Mouse (Mus musculus): Measurements from ENCODE around the gene Cnksr3. TPM values are rescaled to one million over a fixed set of nuclear protein-coding genes. Genes with fewer than 3 reads are reported as not detected.

Gene Cnksr3
- polyA plus RNA-seq, 1 experiment from 2014 or later = 2.7 TPM

DNA sequence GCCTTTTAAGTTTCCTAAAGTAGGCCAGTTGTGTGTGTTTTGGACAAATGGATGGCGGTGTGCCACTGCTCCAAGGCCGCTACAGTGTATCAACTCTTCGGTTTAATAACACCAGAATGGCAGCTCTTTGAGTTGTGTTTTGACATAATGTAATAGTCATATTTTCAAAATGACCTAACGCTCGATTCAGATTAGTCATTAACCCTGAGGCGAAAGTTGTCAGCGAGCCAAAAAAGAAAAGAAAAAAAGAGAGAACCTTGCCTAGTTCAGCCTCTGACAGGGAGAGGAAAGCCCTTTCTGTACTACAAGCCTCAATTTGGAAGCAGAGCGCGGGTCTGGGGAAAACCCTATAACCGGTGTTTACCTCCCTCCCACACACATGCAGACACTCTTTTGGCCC is 500 bp upstream of the Cnksr3 start:
- H3K4me1 ChIP-seq (ENCODE audit: control insufficient read depth, insufficient read depth, low read length) = 0 out of 2 replicates have a peak, but pooled peaks cover 16% of the 10 kb centered on the region
- H3K9me3 ChIP-seq (ENCODE audit: control insufficient read depth, low read length) = no peaks in the 10 kb centered on the region
- no peaks in the 10 kb centered on the region for H3K36me3 ChIP-seq (ENCODE audit: control insufficient read depth, insufficient read depth, low read length)
- H3K4me3 ChIP-seq (replicated peaks; ENCODE audit: low read depth, low read length) = peak overlapping the region; percentile 77
- H3K9ac ChIP-seq (replicated peaks; ENCODE audit: low read length) = peak overlapping the region; percentile 43
- peak overlapping the region; percentile 99 for H3K4me2 ChIP-seq (ENCODE audit: low read length)
- 26% methylated on average over 10 of the region's 10 CpGs for WGBS
- H3K27ac ChIP-seq (replicated peaks; ENCODE audit: low read depth, low read length) = 0 out of 2 replicates have a peak overlapping the region, but pooled peaks have one; percentile 8
- DNase-seq (peak; percentile 55), ATAC-seq (ENCODE audit: low FRiP score, low TSS enrichment) (peak; percentile 28; the same call in 1 of the 2 replicates)
- no peaks in the 10 kb centered on the region for H3K27me3 ChIP-seq (ENCODE audit: control insufficient read depth, insufficient read depth, low read length)

DNA sequence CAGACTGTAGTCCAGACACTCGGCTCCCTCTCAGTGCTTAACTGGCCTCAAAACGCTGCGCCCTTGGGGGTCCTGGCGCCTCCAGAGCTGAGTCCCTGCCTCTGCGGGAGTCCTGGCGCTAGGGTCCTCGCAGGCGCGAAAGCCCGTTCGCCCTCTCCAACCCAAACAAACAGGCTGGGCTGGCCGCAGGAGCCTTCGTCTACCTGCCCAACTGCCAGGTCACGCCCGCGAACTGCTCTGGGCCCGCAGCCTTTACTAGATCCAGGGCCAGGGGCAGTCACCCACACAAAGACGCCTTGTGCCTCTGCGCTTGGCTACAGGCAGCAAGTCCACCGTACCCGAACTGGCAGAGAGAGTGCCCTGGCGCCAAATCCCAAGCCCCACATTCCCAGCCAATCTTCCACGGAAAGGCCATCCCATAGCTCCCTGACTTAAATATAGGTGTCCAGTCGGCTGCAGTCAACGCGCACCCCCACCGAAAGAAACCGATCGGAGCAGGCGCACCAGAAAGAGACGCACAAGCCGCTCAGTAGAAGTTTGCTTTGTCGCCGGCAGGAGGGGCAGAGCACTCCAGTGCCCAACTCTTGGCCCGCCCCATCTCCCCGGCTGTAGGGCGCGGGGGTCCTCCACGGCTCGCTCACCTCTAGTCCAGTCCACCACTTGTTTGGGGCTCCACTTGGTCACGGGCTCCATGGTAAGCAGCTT is 894 bp downstream of the Cnksr3 start:
- peak overlapping the region; percentile 57 for H3K9ac ChIP-seq (replicated peaks; ENCODE audit: low read length)
- WGBS = under 1% methylated on average over 41 of the region's 41 CpGs
- no peaks in the 10 kb centered on the region for H3K27me3 ChIP-seq (ENCODE audit: control insufficient read depth, insufficient read depth, low read length)
- no peaks in the 10 kb centered on the region for H3K9me3 ChIP-seq (ENCODE audit: control insufficient read depth, low read length)
- peak overlapping the region; percentile 77 for H3K4me3 ChIP-seq (replicated peaks; ENCODE audit: low read depth, low read length)
- H3K4me1 ChIP-seq (ENCODE audit: control insufficient read depth, insufficient read depth, low read length) = 0 out of 2 replicates have a peak, but pooled peaks cover 16% of the 10 kb centered on the region
- no peaks in the 10 kb centered on the region for H3K36me3 ChIP-seq (ENCODE audit: control insufficient read depth, insufficient read depth, low read length)
- DNase-seq = peak; percentile 80
- H3K27ac ChIP-seq (replicated peaks; ENCODE audit: low read depth, low read length) = 0 out of 2 replicates have a peak overlapping the region, but pooled peaks have one; percentile 8
- peak overlapping the region; percentile 99 for H3K4me2 ChIP-seq (ENCODE audit: low read length)
- peak; percentile 76 for ATAC-seq (ENCODE audit: low FRiP score, low TSS enrichment)

DNA sequence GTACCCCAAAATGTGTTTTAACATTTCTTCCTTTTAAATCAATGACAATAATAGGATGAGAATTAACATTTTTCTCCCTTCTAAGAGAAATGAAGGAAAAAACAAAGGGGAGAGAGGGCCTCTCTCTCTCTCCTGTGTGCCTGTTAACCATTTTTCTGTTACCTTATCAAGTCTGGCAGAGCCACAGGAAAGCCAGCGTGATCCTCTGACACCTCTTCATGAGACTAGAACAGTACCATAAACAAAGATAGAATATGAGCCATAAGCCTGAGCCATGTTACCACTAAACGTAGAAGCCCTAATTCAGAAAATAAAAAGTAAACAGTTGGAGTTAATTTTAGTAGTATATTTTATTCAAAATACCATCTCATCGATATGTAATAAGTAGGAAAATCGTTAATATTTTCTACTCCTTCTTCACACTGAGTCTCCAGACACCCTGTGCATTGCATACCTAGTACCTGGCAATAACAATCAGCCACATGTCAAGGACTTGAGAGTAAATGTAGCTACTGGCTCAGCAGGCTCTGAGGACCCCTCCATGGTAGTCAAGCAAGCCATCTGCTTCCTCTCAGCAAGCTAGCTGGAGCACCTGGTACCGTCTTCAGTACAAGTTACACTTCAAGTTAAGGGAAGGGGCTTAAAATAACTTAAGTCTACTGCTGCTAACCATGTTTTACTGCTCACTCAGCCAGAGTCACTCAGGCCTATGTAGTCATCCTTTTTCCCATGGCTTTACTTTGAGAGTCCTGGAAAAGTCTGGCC is 2.2 kb downstream of the Cnksr3 start:
- Histone ChIP-seq H3K27ac (replicated peaks; ENCODE audit: low read depth, low read length) (no peak overlapping the region), H3K4me3 (replicated peaks; ENCODE audit: low read depth, low read length) (peak overlapping the region; percentile 77; the same call in 1 of the 2 replicates), H3K9ac (replicated peaks; ENCODE audit: low read length) (no peak overlapping the region), H3K4me1 (ENCODE audit: control insufficient read depth, insufficient read depth, low read length) (0 out of 2 replicates have a peak, but pooled peaks cover 16% of the 10 kb centered on the region), H3K4me2 (ENCODE audit: low read length) (peak overlapping the region; percentile 99), H3K9me3 (ENCODE audit: control insufficient read depth, low read length) (no peaks in the 10 kb centered on the region), H3K36me3 (ENCODE audit: control insufficient read depth, insufficient read depth, low read length) (no peaks in the 10 kb centered on the region), H3K27me3 (ENCODE audit: control insufficient read depth, insufficient read depth, low read length) (no peaks in the 10 kb centered on the region)
- WGBS = 78% methylated on average over 5 of the region's 5 CpGs
- DNase-seq (no peak), ATAC-seq (ENCODE audit: low FRiP score, low TSS enrichment) (no peak)

DNA sequence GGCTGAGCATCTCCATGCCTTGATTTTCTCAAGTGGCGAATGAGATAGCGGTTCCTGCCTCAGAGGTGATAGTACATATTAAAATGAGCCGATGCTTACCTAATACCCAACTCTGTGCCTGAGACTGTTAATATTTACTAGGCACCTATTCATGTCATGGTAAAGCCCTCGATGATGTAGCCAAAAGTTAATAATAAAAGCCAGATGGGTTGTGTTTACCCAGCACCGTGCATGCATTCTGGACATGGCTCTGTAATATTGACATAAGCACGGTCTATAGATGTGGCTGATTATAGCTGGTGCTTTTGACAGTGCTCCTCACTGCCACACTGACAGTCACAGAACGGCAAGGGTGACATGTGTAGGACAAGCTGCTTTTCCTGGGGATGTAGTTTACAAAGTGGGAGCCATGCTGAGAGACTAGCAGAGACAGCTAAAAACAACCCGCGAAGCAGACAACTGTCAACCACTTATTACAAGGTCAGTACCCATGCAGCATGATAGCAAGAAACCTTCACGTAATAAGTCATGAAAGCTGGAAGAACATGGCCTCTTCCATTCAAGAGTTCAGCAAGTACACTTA is 3.1 kb downstream of the Cnksr3 start:
- WGBS = 82% methylated on average over 10 of the region's 10 CpGs

DNA sequence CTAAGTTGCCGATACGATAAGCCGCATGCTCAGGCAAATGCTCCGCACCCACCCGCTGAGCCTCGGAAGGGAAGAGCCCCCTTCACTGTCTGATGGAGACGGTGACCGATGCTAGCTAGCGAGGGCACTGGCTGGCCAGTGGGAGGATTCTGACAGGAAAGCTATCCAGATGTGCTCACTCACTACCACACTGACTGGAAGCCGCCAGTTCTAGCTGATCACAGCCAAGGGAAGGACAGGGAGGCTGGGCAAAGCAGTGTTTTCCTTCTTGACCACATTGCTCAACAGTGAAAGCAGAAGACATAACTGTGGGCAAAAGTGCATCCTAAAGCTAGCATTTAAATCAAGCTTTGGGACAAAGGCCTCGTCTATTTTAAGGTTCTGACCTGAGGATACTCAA is 4.7 kb downstream of the Cnksr3 start:
- 0 out of 2 replicates have a peak, but pooled peaks cover 9% of the 10 kb centered on the region for H3K4me1 ChIP-seq (ENCODE audit: control insufficient read depth, insufficient read depth, low read length)
- H3K27ac ChIP-seq (replicated peaks; ENCODE audit: low read depth, low read length) = no peak overlapping the region
- H3K27me3 ChIP-seq (ENCODE audit: control insufficient read depth, insufficient read depth, low read length) = no peaks in the 10 kb centered on the region
- no peak overlapping the region for H3K4me2 ChIP-seq (ENCODE audit: low read length)
- no peak overlapping the region for H3K9ac ChIP-seq (replicated peaks; ENCODE audit: low read length)
- no peaks in the 10 kb centered on the region for H3K36me3 ChIP-seq (ENCODE audit: control insufficient read depth, insufficient read depth, low read length)
- no peak for DNase-seq
- WGBS = 79% methylated on average over 11 of the region's 11 CpGs
- no peak overlapping the region for H3K4me3 ChIP-seq (replicated peaks; ENCODE audit: low read depth, low read length)
- no peak for ATAC-seq (ENCODE audit: low FRiP score, low TSS enrichment)
- no peaks in the 10 kb centered on the region for H3K9me3 ChIP-seq (ENCODE audit: control insufficient read depth, low read length)

More for the DNA sequence above, 3.1 kb downstream of the Cnksr3 start:
- Histone ChIP-seq H3K9me3 (ENCODE audit: control insufficient read depth, low read length) (no peaks in the 10 kb centered on the region), H3K36me3 (ENCODE audit: control insufficient read depth, insufficient read depth, low read length) (no peaks in the 10 kb centered on the region), H3K27ac (replicated peaks; ENCODE audit: low read depth, low read length) (no peak overlapping the region), H3K4me2 (ENCODE audit: low read length) (no peak overlapping the region), H3K4me3 (replicated peaks; ENCODE audit: low read depth, low read length) (no peak overlapping the region), H3K27me3 (ENCODE audit: control insufficient read depth, insufficient read depth, low read length) (no peaks in the 10 kb centered on the region), H3K9ac (replicated peaks; ENCODE audit: low read length) (no peak overlapping the region), H3K4me1 (ENCODE audit: control insufficient read depth, insufficient read depth, low read length) (0 out of 2 replicates have a peak, but pooled peaks cover 16% of the 10 kb centered on the region)
- no peak for ATAC-seq (ENCODE audit: low FRiP score, low TSS enrichment)
- DNase-seq = no peak

DNA sequence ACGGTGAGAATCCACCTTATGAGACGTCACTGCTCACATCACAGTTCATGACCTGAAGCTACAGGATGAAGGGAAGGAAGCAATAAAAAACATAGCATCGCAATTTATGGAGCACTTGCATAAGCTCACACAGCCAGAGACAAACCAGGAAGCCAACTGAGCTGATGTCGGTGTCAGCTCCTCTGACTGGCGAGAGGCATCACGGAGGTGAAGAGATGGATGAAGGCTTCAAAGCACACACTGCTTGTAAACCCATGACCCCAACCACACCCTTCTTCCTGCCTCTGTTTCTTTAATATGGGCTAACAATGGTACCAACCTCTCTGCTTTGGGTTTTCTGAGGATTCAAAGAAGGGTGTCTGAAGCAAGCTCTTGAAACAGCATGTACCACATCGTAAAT is 5.5 kb downstream of the Cnksr3 start:
- Histone ChIP-seq H3K27me3 (ENCODE audit: control insufficient read depth, insufficient read depth, low read length) (no peaks in the 10 kb centered on the region), H3K4me2 (ENCODE audit: low read length) (no peak overlapping the region), H3K36me3 (ENCODE audit: control insufficient read depth, insufficient read depth, low read length) (no peaks in the 10 kb centered on the region), H3K9me3 (ENCODE audit: control insufficient read depth, low read length) (no peaks in the 10 kb centered on the region), H3K4me3 (replicated peaks; ENCODE audit: low read depth, low read length) (no peak overlapping the region), H3K27ac (replicated peaks; ENCODE audit: low read depth, low read length) (no peak overlapping the region), H3K9ac (replicated peaks; ENCODE audit: low read length) (no peak overlapping the region), H3K4me1 (ENCODE audit: control insufficient read depth, insufficient read depth, low read length) (0 out of 2 replicates have a peak, but pooled peaks cover 8% of the 10 kb centered on the region)
- ATAC-seq (ENCODE audit: low FRiP score, low TSS enrichment) = no peak
- 90% methylated on average over 7 of the region's 7 CpGs for WGBS
- DNase-seq = no peak

DNA sequence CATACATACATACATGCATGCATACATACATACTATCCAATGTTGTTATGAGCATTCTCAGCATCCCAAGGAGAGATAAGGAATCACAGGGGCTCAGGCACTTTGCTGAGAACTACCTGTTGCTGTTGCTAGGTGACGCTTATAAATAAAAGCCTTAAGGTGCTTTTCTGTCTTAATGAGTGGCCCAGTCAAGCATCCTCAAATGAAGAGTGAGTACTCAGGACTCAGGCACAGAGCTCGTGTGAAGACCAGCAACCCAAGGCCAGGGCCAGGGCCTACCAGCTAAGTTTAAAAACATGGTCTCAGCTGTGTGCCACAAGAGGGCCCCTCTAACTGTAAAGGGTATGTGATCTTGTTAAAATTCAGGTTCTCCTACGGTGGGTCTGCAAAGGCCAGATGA is 6.5 kb downstream of the Cnksr3 start:
- ATAC-seq (ENCODE audit: low FRiP score, low TSS enrichment) = no peak; the same call in 1 of the 2 replicates
- 86% methylated on average over 3 of the region's 3 CpGs for WGBS

DNA sequence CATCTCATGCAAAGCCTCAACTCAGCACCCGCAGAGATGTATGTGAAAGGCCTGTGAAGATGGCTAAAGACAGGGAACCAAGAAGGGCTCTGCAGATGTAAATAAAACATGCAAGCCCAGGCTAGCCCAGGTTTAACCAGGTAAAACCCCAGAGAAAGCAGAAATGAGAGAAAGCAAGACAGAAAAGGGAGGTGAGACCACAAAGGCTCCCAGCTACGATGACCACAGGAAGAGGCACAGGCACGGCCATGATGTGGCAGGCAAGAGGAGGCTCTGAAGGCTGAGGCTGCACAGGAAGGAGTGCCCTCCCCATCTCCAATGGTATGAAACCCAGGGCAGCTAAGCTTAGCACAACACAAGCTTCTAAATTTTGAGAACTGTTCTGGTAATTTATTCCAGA is 7.1 kb downstream of the Cnksr3 start:
- 94% methylated on average over 3 of the region's 3 CpGs for WGBS
- no peak for ATAC-seq (ENCODE audit: low FRiP score, low TSS enrichment)
- Histone ChIP-seq H3K9me3 (ENCODE audit: control insufficient read depth, low read length) (no peaks in the 10 kb centered on the region), H3K4me1 (ENCODE audit: control insufficient read depth, insufficient read depth, low read length) (no peaks in the 10 kb centered on the region), H3K27me3 (ENCODE audit: control insufficient read depth, insufficient read depth, low read length) (no peaks in the 10 kb centered on the region), H3K9ac (replicated peaks; ENCODE audit: low read length) (no peak overlapping the region), H3K36me3 (ENCODE audit: control insufficient read depth, insufficient read depth, low read length) (no peaks in the 10 kb centered on the region), H3K4me3 (replicated peaks; ENCODE audit: low read depth, low read length) (no peak overlapping the region), H3K27ac (replicated peaks; ENCODE audit: low read depth, low read length) (no peak overlapping the region), H3K4me2 (ENCODE audit: low read length) (no peak overlapping the region)
- DNase-seq = no peak

More for the DNA sequence above, 6.5 kb downstream of the Cnksr3 start:
- DNase-seq = no peak
- Histone ChIP-seq H3K9ac (replicated peaks; ENCODE audit: low read length) (no peak overlapping the region), H3K4me1 (ENCODE audit: control insufficient read depth, insufficient read depth, low read length) (0 out of 2 replicates have a peak, but pooled peaks cover 4% of the 10 kb centered on the region), H3K9me3 (ENCODE audit: control insufficient read depth, low read length) (no peaks in the 10 kb centered on the region), H3K27ac (replicated peaks; ENCODE audit: low read depth, low read length) (no peak overlapping the region), H3K36me3 (ENCODE audit: control insufficient read depth, insufficient read depth, low read length) (no peaks in the 10 kb centered on the region), H3K4me2 (ENCODE audit: low read length) (no peak overlapping the region), H3K4me3 (replicated peaks; ENCODE audit: low read depth, low read length) (no peak overlapping the region), H3K27me3 (ENCODE audit: control insufficient read depth, insufficient read depth, low read length) (no peaks in the 10 kb centered on the region)
